Mouse (Mus musculus) heart, postnatal 0 days (tissue): Measurements from ENCODE around the gene Scrn2. TPM values are rescaled to one million over a fixed set of nuclear protein-coding genes. Genes with fewer than 3 reads are reported as not detected.

Source experiments
- ATAC-seq: fragments of 200-750 bp; cut with Nextera tagmentation; 2 replicates; pipeline ENCODE4 v1.8.0; 2017; ENCODE audit warnings: low read depth, moderate number of reproducible peaks, moderate library complexity; ENCODE audit not compliant: insufficient read depth
- DNase-seq: peaks from one replicate; pipeline ENCODE4 v3.0.0-alpha.2; 2016; ENCODE audit warnings: low spot score
- H3K27ac ChIP-seq: fragments of 300-500 bp; sonication (generic); 2 replicates; pipeline ENCODE4 v1.5.1; 2014; ENCODE audit warnings: low read depth, mild to moderate bottlenecking
- H3K27me3 ChIP-seq: fragments of 300-500 bp; sonication (generic); 2 replicates; pipeline ENCODE4 v1.6.1; 2014; ENCODE audit warnings: low read length, mixed read lengths; ENCODE audit not compliant: control insufficient read depth, insufficient read depth
- H3K36me3 ChIP-seq: fragments of 300-500 bp; sonication (generic); replicated peaks from 2 replicates; pipeline ENCODE4 v1.6.1; 2014; ENCODE audit warnings: low read length, mixed read lengths; ENCODE audit not compliant: control insufficient read depth, insufficient read depth
- H3K4me1 ChIP-seq: fragments of 300-500 bp; sonication (generic); 2 replicates; pipeline ENCODE4 v1.6.1; 2014; ENCODE audit warnings: antibody characterized with exemption; ENCODE audit not compliant: control insufficient read depth, insufficient read depth
- H3K4me2 ChIP-seq: fragments of 300-500 bp; sonication (generic); 2 replicates; pipeline ENCODE4 v1.6.1; 2014; ENCODE audit warnings: low read depth, mild to moderate bottlenecking, low read length, moderate library complexity
- H3K4me3 ChIP-seq: fragments of 300-500 bp; sonication (generic); 2 replicates; pipeline ENCODE4 v1.5.1; 2014; ENCODE audit warnings: low read depth, low read length
- H3K9ac ChIP-seq: fragments of 300-500 bp; sonication (generic); replicated peaks from 2 replicates; pipeline ENCODE4 v1.6.1; 2014; ENCODE audit warnings: low read depth, low read length, mixed read lengths
- H3K9me3 ChIP-seq: fragments of 300-500 bp; sonication (generic); replicated peaks from 2 replicates; pipeline ENCODE4 v1.6.1; 2016; ENCODE audit warnings: low read length; ENCODE audit not compliant: control insufficient read depth
- CTCF ChIP-seq: IDR thresholded peaks from 2 replicates; pipeline ENCODE4 v1.5.1; 2016; ENCODE audit warnings: antibody characterized with exemption, control low read depth, low read depth
- EP300 ChIP-seq: IDR thresholded peaks from 2 replicates; pipeline ENCODE4 v1.6.1; 2016; ENCODE audit warnings: antibody characterized with exemption, low read depth
- WGBS: fragments of 180-500 bp; shearing (Covaris S2); extraction: QIAGEN DNeasy Blood & Tissue Kit; methylation state at CpG from one replicate; pipeline ENCODE4 v1.1.7; 2014; 5-methylcytosine and 5-hydroxymethylcytosine counted together
- polyA plus RNA-seq: library from polyadenylated mRNA; unstranded; fragments of >200 nt; fragmentation: Nextera tagmentation; extraction: Ambion mirVana; gene quantifications from 2 replicates; pipeline ENCODE4 v1.2.1, GENCODE M21; 2015
- total RNA-seq: library from RNA; depleted of rRNA; stranded (reverse); fragments of >200 nt; gene quantifications from 2 replicates; pipeline ENCODE4 v1.2.3, GENCODE M21; 2014; ENCODE audit warnings: low replicate concordance

The Scrn2 gene
- total and polyA plus RNA-seq, 2 experiments from 2014 or later, result 16.6 to 31.7 TPM

DNA sequence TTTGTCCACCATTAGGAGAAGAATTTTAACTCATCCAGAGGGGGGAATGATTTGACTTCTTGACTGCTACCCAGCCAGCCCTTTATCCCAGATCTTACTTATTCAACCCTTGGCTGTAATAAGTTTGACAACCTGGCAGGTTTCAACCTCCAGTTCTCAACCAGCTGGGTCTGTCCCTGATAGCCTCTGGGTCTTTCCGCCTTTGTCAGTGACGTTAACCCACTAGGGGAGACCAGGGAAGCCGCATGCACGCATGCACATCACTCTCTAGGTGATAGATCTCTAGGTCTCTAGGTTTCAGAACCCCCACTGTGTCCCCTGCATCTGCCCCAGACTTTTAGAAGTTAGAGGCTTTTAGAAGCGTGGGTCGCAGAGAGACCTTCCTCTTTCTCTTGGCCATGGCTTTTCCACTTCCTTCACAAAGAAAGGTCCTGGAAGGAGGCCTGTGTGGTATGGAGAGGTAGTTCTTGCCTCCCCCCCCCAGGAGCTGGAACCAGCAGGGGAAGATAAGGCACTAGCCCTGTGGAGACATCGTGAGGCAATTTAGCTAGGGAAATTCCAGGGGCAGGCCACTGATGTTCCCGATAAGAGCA is 20.4 kb upstream of the Scrn2 start:
- no peak for ATAC-seq

DNA sequence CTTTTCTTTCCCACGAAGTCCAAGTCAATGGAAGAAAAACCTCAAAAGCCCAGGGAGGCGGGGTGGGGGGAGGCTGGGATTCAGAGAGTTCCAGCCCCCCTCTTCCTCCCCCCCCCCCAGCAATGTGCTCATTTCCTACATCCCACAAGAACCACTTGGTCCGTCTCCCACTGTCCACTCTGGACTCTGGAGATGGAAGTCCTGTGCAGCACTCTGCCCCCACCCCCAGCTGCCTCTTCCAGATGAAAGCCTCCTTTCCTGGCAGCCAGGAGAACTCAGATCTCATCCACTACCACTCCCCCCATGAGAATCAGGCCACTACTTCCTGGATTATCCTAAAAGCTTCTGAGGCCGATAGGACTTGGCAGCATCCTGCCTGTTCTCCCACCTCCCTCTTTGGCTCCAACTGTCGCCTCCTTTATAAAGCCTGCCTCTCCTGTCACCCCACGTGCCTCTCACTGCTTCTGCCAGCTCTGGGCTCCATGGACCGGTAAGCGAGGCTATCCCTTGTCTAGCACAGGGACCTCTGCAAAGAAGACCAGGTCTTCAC is 16.5 kb upstream of the Scrn2 start, which contains the start of gene Sp6:
Gene Sp6 (plus strand): TSS at position 274 of the 550 bp plus-strand sequence.
- no peak within 1 kb of the TSS for H3K27ac ChIP-seq
- H3K9me3 ChIP-seq, result no peaks in the 10 kb centered on the region
- H3K27me3 ChIP-seq, result peaks cover 81% of the 10 kb centered on the region
- TF ChIP-seq EP300 (no peak), CTCF (no peak)
- no peak within 1 kb of the TSS for H3K4me3 ChIP-seq
- H3K9ac ChIP-seq, result no peak within 1 kb of the TSS
- no peaks in the 10 kb centered on the region for H3K4me1 ChIP-seq
- no peak for ATAC-seq
- H3K36me3 ChIP-seq, result no peaks in the 10 kb centered on the region
- H3K4me2 ChIP-seq, result no peak within 1 kb of the TSS
- WGBS, result 18% methylated on average over 8 of the region's 8 CpGs
- no peak for DNase-seq

More for the DNA sequence above, 20.4 kb upstream of the Scrn2 start:
- WGBS, result 25% methylated on average over 8 of the region's 8 CpGs
- TF ChIP-seq CTCF (no peak), EP300 (no peak)
- no peaks in the 10 kb centered on the region for H3K36me3 ChIP-seq
- peaks cover 66% of the 10 kb centered on the region for H3K27me3 ChIP-seq
- H3K4me3 ChIP-seq, result no peak overlapping the region
- no peak for DNase-seq
- no peaks in the 10 kb centered on the region for H3K4me1 ChIP-seq
- H3K4me2 ChIP-seq, result no peak overlapping the region
- no peak overlapping the region for H3K9ac ChIP-seq
- no peak overlapping the region for H3K27ac ChIP-seq
- no peaks in the 10 kb centered on the region for H3K9me3 ChIP-seq

DNA sequence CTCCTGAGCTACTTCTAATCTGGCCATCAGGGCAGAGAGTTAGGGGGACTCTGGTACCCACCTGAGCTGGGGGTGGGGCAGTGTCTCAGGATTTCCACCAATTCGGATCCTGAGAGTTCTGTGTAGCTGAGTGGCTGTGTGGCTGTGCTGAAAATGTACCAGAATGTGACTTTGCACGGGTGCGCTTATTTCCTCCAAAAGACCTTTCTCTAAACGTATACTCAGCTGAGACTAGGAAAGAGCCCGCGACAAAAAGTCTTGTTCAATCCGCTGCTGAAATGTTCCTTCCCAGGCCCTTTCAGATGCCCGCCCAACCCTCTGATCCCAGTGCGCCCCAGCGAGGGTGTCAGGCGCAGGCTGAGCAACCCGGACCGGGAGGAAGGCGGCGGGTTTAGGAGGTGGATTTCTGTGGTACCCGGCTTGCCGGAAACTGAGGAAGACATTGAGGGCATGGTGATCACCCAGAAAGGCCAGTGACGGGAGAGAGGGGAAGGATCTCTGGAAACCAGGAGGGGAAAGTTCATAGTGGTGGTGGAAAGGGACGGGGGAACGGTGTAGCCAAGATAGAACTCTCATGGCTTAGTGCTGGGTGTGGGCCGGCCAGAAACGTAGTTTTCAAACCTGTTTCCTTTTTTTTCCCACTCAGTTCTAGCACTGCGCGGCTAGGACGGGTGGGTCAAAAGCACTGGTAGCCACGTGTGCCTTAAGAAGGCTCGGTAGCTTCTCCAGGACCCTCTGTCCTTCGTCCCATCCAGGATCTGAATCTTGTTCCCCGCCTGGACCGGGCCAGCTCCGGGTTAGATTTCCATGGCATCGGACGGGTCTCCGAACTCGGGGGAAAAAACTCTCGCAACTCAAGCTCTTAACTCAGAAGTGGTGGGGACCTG is 11.8 kb upstream of the Scrn2 start:
- no peak for DNase-seq
- H3K9me3 ChIP-seq, result no peaks in the 10 kb centered on the region
- no peak for ATAC-seq
- H3K36me3 ChIP-seq, result no peaks in the 10 kb centered on the region
- WGBS, result 2% methylated on average over 36 of the region's 36 CpGs
- peaks cover 4% of the 10 kb centered on the region; the same call in 1 of the 2 replicates for H3K4me1 ChIP-seq
- H3K4me2 ChIP-seq, result peak overlapping the region; percentile 54
- TF ChIP-seq EP300, result no peak
- TF ChIP-seq CTCF, result no peak
- no peak overlapping the region for H3K27ac ChIP-seq
- H3K4me3 ChIP-seq, result peak overlapping the region; percentile 37
- peaks cover 92% of the 10 kb centered on the region for H3K27me3 ChIP-seq
- no peak overlapping the region for H3K9ac ChIP-seq

DNA sequence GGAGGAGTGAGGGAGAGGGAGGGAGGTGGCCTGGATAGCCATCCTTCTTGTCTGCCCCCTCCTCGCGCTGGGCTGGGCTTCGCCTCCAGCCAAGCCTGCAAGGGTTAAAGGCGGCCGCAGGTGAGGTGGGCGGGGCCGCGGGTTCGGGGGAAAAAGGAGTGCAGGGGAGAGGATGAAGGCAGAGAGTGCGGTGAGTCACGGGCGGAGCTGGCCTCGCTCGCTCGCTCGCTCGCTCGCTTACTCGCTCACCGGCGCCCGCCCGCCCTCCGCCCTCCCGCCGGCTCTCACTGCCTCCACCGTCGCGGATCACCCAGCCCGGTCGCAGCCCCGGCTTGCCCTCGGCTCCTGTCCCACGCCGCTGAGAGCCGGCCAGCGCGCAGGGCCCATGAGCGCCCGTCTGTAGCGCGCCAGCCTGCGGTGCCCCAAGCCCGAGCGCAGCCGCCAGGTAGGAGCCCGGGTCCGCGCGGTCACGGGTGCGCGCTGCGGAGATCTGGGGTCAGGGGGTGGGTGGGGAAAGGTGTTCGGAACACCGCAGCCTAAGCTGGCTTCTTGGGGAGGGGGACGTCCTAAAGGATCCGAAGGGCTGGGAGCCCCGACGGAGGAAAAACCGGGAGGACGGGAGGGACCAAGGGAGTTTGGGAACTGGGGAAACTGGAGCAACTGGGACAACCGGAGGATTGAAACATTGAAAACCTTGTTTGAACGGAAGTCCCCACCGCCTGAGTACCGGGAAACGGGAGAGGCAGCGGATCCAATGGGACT is 11.0 kb upstream of the Scrn2 start:
- Histone ChIP-seq H3K9ac (no peak overlapping the region), H3K4me3 (peak overlapping the region; percentile 37), H3K9me3 (no peaks in the 10 kb centered on the region), H3K4me1 (peaks cover 4% of the 10 kb centered on the region; the same call in 1 of the 2 replicates), H3K27me3 (peaks cover 93% of the 10 kb centered on the region), H3K27ac (no peak overlapping the region), H3K4me2 (peak overlapping the region; percentile 54), H3K36me3 (no peaks in the 10 kb centered on the region)
- DNase-seq (no peak), ATAC-seq (no peak)
- WGBS, result 2% methylated on average over 45 of the region's 68 CpGs
- TF ChIP-seq CTCF, result no peak
- no peak for TF ChIP-seq EP300

DNA sequence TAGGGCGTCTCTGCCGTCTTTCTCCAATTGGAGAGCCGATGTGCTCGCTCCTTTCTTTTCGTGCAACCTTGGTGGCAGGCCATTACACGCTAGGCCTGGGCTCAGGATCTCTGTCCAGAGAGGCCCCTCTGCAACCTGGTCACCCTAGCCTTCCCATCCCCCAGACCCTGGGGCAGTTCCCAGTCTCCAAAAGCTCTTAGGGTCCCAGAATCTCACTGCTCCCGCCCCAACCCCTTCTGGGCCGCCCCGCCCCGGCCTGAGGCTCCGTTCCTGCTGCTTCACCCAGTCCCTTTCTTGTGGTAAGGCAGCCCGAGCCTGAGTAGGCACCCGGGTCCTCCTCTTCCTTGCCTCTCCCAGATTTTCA is 10.4 kb upstream of the Scrn2 start:
- peak overlapping the region; percentile 37 for H3K4me3 ChIP-seq
- H3K9ac ChIP-seq, result no peak overlapping the region
- ATAC-seq (no peak), DNase-seq (no peak)
- H3K4me2 ChIP-seq, result peak overlapping the region; percentile 54; the same call in 1 of the 2 replicates
- 9% methylated on average over 13 of the region's 13 CpGs for WGBS
- peaks cover 4% of the 10 kb centered on the region; the same call in 1 of the 2 replicates for H3K4me1 ChIP-seq
- peaks cover 93% of the 10 kb centered on the region for H3K27me3 ChIP-seq
- H3K9me3 ChIP-seq, result no peaks in the 10 kb centered on the region
- H3K36me3 ChIP-seq, result no peaks in the 10 kb centered on the region
- H3K27ac ChIP-seq, result no peak overlapping the region
- TF ChIP-seq CTCF (no peak), EP300 (no peak)
